Mouse (Mus musculus) c-Kit-positive CD71-negative TER-119-negative erythroid progenitor cells, embryonic 14.5 days (primary cell): ENCODE data around the gene Synj2.
"Not testable (repeated sequence)": the region's sequence is repeated elsewhere in the genome, so short reads cannot be mapped to it uniquely, and the experiment has no call there.

Experiments used
- DNase-seq: peaks from one replicate; pipeline ENCODE4 v3.0.0-alpha.2; 2013; ENCODE audit warnings: low read depth

Gene Synj2

DNA sequence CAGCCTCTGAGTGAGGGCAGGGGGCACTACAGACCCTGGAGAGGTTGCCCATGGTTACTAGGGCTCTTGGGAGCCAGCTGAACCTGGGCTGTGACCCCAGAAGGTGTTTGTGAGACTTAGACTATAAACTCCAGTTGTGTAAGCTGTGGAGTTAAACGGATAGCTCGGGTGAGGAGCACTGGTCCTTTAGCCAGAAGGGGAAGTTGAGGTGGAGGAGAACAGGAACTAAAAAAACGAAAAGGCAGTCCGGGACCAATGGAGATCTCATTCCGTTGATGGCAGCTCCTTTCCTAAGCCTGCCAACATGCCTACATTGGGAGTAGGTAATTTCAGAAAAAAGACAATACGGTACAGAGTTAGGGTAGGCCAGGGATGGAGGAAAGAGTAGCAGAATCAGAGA, 60.3 kb downstream of the Synj2 start:
- no peak for DNase-seq

DNA sequence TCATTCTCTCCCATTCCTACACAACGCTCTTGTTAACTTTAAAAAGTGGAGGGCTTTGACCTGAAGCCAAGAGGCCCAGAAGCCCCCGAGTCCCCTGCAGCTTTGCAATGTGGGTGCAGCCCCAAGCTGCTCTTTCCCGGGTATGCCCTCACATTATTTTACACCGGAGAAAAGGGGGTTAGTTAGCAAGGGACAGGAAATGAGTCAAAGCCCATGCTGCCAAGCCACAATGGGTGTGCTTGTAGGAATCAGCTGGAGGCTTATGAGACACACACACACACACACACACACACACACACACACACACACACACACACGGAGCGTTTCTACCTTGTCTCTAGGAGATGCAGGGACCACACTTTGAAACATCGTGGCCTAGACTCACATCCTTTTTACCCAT, 60.8 kb downstream of the Synj2 start:
- no peak for DNase-seq

DNA sequence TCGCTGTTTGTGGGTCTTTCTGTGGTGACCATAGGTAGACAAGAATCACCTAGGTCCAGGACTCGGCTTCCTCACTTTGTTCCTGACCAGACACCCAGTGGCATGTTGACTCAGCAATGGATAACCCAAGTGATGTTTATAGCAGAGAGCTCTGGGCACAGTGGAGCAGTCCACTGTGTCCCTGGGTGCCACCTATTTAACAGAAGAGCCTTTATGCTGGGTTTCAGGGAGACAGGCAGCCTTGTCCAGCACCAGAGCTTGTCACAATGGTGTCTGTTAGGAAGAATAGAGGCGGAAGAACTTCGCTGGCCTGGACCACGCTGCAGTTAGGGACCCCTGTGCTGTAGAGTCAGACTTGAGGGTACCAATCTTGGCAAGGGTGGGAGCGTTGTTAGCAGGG, 61.5 kb downstream of the Synj2 start:
- no peak for DNase-seq

DNA sequence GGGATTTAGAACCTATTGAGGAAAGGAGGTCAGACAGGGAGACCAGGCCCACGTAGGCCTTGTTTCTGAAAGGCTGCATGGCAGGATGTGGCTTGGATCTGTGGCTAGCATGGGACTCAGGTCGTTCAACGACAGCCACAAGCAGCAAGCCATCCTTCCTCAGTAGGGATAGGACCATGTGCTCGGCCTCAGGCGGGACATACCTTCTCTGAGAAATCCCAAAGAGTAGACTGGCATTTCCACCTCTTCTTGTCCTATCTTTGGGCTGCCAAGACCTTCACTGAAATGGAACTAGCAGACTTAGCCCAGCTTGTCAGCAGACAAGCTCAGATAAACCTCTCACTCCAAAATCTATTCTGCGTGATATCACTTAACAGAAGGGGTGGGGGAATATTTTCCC, 62.6 kb downstream of the Synj2 start:
- no peak for DNase-seq

DNA sequence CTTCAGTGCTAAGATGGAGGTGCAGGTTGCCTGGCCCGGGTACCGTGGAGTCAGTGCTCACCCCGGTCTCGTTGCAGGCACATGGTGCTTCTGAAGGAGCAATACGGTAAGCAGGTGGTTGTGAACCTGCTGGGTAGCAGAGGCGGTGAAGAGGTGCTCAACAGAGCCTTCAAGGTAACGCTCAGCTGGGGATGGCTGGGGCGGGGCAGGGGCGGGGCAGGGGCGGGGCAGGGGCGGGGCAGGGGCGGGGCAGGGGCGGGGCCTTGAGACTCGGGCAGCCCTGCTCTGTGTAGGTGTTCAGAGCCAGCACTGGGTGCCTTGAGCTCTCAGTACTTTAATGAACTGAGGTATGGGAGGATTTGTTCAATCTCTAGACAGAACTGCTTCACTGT, 64.2 kb downstream of the Synj2 start:
- DNase-seq = no peak

DNA sequence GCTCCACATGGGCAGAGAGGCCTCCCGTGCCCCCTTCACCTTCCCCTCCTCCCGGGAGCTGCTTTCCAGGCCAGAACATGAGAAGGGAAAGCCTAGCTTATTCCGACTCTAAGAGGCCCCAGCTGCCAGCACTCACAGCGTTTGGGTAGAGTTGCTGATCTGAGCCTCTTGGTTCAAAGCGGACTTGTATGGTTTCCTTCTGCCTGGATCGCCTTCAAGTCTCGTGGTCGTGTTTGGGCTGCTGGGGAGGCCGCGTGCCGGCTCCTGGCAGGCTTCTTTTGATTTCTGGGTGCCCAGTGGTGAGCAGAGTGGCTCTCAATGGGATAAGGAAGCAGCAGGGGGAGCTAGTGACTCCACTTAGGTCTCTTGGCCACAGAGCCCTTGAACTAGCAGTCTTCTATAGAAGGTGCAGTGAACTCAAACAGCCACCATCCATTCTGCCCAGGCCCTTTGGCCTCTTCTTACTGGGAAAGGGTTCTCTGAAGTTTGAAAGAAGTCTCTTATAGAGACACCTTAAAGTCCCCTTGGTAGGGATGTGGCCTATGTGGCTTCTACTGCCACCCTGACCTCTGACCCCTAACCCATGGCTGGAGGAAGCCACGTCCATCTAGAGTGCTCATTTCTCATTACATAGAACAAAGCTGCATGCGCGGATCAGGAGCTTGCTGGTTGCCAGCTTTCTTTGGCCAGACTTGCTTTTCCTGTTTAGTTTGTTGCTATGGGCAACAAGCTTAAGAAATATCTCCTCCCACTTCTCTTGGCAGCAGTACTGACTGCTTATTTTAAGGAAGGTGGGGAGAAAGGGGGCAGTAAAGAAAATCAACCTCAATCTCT, 64.8 kb downstream of the Synj2 start:
- peak; percentile 55 for DNase-seq

DNA sequence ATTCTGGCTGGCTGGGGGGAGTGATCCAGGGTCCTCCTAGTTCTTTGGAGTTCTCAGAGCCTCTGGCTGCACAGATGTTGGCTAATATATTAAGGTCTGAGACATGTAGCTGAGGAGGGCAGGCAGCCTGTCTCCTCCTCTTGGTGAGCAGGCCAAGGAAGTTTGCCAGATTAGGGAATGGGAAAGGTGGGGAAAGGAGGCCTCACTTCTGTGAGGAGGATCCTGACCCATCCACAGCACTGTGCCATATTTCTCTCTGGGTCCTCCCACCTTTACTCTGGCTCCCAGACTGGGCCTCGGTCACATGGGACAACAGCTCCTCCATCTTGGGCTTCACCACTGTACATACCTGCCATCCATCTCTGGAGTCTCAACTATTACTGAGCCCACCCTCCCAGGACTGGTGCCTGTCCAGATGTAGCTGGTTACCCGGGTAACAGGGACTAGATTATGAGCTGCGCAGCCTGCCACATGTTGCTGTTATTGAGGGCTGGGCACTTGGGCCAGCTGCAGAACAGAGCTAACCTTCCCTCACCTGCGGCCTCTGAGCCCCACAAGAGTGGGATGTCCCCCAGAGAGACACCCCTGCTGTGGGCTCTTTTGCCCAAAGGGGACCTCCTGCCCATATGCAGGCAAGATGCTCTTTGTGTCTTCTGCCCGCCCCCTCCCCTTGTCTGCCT, 66.2 kb downstream of the Synj2 start:
- DNase-seq = no peak

DNA sequence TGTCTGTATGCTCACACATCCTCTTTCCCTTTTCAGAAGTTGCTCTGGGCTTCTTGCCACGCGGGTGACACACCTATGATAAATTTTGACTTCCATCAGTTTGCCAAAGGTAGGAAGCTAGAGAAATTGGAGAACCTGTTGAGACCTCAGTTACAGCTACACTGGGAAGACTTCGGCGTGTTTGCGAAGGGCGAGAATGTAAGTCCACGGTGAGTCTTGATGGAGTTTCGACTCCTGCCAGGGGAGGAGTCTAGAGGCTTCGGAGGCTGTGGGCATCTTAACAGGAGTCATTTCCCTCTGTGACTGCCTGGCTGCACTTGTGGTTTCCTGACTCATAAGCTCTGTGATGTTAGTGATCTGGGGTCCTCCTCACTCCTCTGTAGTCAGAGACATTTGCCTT, 66.8 kb downstream of the Synj2 start:
- peak; percentile 67 for DNase-seq

DNA sequence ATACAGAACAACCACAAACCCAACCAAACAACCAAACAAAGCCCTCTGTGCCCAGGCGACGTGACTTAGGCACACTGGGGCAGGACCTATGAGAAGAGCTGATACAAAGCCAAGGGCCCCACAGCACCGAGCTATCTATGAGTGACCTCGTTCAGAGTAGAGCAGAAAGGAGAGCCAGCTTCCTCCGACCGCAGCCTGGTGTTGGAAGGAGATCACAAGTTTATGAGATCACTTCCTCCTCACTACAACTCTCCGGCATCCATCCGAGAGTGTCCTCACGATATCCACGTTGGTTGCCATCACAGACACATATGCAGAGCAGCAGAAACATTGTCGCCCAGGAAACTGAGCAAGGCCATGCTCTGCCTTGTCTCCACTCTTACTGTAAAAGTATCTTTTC, 67.5 kb downstream of the Synj2 start:
- peak; percentile 51 for DNase-seq

DNA sequence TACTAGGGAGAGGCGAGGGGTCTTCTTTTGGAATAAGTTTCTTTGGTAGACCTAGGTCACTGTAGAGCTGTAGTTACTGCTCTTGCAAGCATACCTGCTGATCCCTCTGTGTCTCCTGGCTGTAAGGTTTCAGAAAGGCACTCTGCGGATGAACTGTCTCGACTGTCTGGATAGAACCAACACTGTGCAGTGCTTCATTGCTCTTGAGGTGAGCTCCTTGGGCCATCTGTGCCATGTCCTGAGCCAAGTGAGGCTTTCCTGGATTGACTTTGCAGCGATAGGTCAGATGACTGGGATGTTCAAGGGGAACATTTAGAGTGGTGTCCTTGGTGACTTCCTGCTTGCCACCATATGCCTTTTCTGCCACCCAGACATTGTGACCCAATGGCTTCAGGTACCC, 68.5 kb downstream of the Synj2 start:
- DNase-seq = no peak

DNA sequence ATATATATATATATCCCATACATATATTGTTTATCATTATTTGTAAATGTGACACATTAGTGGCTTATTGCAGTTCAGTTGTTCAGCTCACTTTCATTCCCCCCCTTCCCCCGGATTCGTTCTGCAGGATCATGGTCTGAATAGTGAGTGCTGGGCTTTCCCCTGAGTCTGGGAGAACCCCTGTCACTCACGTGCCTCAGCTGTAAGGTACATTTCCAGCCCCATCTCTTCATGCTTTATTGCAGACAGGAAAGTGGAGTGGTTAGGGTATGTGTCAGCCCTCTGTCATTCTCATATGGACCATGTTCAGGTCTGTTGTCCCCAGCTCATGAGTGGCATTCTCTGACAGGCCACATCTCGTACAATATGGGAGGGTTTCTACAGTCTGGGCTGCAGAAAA, 72.0 kb downstream of the Synj2 start:
- DNase-seq = no peak

DNA sequence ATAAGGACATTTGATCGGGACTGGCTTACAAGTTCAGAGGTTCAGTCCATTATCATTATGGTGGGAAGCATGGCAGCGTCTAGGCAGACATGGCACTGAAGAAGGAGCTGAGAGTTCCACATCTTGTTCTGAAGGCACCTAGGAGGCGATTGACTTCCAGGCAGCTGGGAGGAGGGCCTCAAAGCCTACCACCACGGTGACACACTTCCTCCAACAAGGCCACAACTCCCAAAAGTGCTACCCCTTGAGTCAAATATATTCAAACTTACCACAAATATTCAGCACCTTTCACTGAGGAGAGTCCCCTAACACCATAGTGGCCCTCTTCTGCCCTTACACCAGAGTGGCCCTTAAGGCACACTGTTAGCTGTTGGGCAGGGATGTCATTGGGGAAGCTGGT, 73.9 kb downstream of the Synj2 start:
- DNase-seq = no peak

DNA sequence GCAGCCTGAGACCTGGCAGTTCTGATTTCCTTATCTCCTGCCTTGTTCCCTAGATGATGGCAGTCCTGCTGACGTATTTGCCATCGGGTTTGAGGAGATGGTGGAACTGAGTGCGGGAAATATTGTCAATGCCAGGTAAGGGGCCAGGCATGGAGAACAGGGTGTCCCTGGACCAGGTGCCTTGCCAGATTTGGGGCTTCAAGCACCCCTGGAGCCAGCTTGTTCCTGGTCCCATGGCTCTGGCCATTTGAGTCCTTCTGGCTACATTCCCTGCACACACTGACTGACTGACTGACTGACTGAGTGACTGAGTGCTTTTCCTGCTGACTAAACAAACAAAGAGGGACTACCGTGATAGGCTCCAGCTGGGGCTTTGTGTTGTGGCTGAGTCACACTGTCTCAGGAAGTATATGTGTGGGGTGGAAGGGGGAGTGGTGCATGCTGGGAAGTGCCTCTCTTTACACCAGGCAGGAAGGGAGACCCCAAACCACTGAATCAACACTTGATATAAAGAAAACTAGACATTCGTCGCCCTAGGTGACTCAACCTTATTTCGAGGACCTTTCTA, 75.2 kb downstream of the Synj2 start:
- DNase-seq = peak; percentile 41

DNA sequence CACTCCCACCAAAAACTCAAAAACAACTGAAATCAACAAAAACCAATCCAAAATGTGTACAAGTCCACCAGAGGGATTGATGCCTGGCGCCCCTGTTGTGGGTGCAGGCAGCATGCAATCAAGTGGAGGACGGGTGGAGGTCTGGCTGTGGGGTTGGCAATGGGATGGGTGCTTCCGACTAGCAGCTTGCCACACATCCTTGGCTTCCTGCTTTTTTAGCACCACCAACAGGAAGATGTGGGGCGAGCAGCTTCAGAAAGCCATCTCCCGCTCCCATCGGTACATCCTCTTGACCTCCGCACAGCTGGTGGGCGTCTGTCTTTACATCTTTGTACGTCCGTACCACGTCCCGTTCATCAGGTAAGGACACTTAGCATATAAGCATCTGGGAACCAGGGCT, 76.2 kb downstream of the Synj2 start:
- DNase-seq = no peak

DNA sequence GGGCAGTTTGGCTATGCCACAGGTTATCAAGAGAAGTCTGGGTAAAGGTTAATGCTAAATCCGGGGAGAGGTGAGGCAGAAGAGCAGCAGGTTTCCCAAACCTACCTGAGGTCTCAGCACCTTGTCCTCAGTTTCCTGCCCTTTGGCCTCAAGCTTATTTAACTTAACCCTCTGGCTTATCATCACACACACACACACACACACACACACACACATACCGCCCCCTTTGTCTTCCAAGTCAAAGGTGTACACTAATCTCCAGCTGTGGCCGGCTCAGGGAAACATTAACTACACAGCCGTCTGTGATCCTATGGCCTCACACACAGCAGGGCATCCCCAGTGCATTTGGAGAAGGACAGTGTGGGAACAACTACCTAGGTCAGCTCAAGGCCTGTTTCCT, 77.3 kb downstream of the Synj2 start:
- no peak for DNase-seq

DNA sequence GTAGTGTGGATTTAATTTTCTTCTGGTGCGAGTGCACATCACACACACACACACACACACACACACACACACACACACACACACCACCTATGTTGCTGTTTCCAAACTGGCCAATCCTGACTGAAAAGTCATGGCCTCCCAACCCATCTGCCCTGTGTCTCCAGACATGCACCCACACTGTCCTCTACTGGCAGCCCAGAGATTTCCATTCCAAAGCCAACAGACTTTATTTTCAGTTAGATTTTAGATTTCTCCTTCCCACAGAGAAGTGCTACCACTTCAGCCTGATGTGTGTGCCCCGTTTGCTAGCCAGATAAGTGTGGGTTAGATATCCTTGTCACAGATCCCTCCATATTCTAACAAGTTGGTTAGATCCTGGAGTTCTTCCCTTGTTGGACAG, 78.7 kb downstream of the Synj2 start:
- no peak for DNase-seq

DNA sequence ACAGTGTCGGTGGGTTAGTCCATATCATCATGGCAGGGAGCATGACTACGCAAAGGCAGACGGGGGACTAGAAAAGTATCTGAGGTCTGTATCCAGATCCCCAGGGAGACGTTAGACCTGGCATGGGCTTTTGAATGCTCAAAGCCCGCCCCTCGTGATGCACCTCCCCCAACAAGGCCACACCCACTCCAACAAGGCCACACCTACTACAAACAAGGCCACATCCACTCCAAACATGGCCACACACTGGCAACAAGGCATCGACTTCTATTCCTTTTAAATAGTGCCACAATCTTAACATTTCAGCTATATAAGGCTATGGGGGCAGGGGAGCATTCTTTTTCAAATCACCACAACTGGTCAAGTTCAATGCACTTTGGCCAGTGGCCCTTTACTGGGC, 79.6 kb downstream of the Synj2 start:
- no peak for DNase-seq

DNA sequence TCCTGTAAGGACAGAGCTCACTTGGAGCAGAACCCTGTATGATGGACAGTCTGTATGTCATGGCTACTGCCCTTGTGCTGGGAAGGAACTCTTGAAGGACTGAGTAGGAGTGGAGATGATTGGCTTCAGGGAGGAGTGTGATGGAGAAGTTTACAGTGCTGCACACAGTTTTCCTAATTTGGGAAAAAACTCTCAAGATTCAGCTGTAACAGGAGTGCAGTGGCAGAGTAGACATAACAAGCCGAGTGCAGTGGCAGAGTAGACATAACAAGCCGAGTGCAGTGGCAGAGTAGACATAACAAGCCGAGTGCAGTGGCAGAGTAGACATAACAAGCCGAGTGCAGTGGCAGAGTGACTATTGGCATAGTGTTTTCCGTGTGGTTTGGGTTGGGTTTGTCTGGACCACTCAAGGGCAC, 80.3 kb downstream of the Synj2 start:
- DNase-seq = not testable (repeated sequence)

DNA sequence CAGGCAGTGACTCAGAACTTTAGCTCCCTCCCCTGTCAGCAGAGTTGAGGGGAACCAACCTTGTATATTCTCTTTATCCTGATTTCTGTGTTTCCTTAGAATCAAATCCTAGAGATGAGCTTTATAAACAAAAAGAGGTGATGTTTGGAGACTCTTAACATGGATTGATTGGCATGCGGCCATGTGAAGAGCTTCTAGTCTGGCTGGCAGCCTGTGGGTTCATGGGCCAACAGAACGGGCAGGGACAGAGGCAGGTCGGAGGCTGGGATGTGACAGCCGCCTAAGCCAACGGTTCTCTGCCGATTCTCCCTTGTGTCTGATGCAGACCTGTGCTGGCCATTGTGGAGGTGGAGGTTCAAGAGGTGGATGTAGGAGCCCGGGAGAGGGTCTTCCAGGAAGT, 84.8 kb downstream of the Synj2 start:
- no peak for DNase-seq

DNA sequence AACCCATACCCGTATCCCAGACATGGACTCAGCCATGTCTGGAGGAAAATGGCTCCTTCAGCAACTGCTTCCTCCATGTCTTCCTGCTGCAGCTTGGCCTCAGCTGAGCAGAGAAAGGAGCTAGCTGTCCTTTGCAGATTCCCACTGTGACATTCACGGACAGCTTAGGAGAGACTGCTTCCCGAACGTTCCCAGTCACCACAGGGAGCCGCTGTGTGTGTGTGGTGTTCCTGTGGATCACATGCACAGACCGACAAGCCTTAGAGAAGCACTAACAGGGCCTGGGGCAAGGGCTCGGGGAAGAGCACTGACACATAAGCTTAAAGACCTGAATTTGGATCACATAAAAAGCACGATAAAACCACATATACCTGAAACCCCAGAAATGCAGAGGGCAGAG, 94.6 kb downstream of the Synj2 start:
- no peak for DNase-seq

DNA sequence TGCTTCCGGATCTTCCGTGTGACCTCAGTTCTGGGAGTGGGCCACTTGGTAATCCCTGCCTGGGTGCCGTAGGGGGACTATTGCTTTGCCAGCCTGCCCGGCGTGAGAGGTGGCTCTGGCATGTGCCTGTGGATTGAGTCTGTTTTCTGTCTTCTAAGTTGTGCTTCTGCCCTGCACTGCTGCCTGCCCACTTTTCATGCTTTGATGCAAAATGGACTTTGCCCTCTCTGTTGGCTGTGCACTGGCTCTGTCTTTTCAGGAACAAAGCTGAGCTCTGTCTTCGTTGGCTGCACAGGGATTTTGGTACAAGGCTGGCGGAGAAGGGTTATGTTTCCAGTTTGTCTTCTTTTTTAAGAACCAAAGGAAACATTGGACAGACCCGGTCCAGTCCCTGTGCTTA, 95.4 kb downstream of the Synj2 start:
- no peak for DNase-seq

DNA sequence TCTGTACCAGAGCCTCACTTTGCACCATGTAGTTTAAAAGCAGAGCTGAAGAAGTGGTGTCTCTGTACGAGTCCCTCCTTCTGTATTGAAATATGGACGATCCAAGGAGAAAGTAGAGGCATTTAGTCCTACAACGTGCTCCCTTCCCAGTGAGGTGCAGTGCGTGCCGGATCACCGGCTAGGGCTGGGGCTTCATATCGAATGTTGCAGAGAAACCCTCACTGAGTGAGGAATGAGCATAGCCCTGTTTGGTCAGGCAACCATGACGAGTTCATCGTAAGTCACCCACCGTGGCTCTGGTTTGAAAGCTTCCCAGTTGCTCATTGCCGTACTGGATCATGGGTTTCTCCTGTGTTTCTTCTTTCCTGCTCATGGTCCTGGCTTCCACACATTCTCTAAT, 95.8 kb downstream of the Synj2 start:
- DNase-seq = no peak

DNA sequence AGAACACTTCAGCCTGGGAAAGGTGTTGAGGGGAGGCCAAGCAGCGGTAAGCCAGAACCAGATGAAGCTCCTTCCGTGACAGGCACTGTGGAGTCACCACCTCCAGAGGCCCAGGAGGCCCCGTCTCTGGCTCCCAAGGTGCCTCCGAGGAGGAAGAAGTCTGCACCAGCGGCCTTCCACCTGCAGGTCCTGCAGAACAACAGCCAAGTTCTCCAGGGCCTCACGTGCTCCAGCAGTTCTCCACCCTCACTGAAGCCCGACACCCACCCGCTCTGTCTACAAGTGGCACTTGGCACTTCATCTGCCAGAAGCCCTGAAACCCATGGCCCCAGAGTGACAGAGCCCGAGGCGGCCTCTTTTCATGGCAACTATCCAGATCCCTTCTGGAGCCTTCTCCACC, 96.4 kb downstream of the Synj2 start:
- DNase-seq = no peak

DNA sequence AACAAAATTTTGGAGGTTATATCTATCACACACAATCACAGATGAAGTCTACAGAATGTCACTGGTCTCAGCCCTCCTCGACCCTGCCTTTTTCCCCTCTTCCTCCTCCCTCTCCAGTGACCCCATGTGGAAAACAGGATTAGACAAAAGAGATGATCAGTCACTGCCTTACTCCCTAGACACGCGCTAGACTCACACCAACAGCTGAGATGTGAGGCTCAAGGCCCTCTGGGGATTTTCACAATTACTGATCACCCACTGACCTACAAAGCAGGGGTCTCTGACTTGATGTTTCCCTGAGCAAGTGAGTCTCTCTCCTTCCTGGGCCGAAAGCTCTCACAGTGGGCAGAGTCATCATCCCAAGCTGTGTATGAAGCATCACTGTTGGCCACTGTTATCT, 111.7 kb downstream of the Synj2 start:
- no peak for DNase-seq
